Mouse (Mus musculus) lung, postnatal 0 days (tissue): ENCODE results near the gene Aqp3. TPM values are rescaled to one million over a fixed set of nuclear protein-coding genes. Genes with fewer than 3 reads are reported as not detected.

ENCODE experiments used
- ATAC-seq: fragments of 200-750 bp; cut with Nextera tagmentation; 2 replicates; pipeline ENCODE4 v1.8.0; 2017; ENCODE audit warnings: moderate library complexity
- DNase-seq: peaks from one replicate; pipeline ENCODE4 v3.0.0-alpha.2; 2016; ENCODE audit warnings: low spot score
- H3K27ac ChIP-seq: fragments of 300-500 bp; sonication (generic); 2 replicates; pipeline ENCODE4 v1.5.1; 2014; ENCODE audit warnings: antibody characterized with exemption, mild to moderate bottlenecking, low read length, mixed read lengths
- H3K27me3 ChIP-seq: fragments of 300-500 bp; sonication (generic); replicated peaks from 2 replicates; pipeline ENCODE4 v1.6.1; 2014; ENCODE audit warnings: low read length, mixed read lengths; ENCODE audit not compliant: insufficient read depth
- H3K36me3 ChIP-seq: fragments of 300-500 bp; sonication (generic); 2 replicates; pipeline ENCODE4 v1.6.1; 2014; ENCODE audit warnings: low read length, mixed read lengths; ENCODE audit not compliant: insufficient read depth
- H3K4me1 ChIP-seq: fragments of 300-500 bp; sonication (generic); 2 replicates; pipeline ENCODE4 v1.6.1; 2014; ENCODE audit warnings: antibody characterized with exemption, low read depth, low read length, mixed read lengths; ENCODE audit not compliant: insufficient read depth
- H3K4me2 ChIP-seq: fragments of 300-500 bp; sonication (generic); replicated peaks from 2 replicates; pipeline ENCODE4 v1.6.1; 2014; ENCODE audit warnings: low read depth, mild to moderate bottlenecking, low read length, moderate library complexity, mixed read lengths
- H3K4me3 ChIP-seq: fragments of 300-500 bp; sonication (generic); 2 replicates; pipeline ENCODE4 v1.5.1; 2014; ENCODE audit warnings: low read depth, low read length
- H3K9ac ChIP-seq: fragments of 300-500 bp; sonication (generic); replicated peaks from 2 replicates; pipeline ENCODE4 v1.6.1; 2014; ENCODE audit warnings: low read depth, mild to moderate bottlenecking
- H3K9me3 ChIP-seq: fragments of 300-500 bp; sonication (generic); 2 replicates; pipeline ENCODE4 v1.6.1; 2016; ENCODE audit warnings: low read length, mixed read lengths
- CTCF ChIP-seq: IDR thresholded peaks from 2 replicates; pipeline ENCODE4 v1.5.1; 2016; ENCODE audit warnings: antibody characterized with exemption, mild to moderate bottlenecking
- EP300 ChIP-seq: IDR thresholded peaks from 2 replicates; pipeline ENCODE4 v1.6.1; 2016; ENCODE audit warnings: antibody characterized with exemption, mild to moderate bottlenecking, control low read depth
- WGBS: fragments of 180-500 bp; shearing (Covaris S2); extraction: QIAGEN DNeasy Blood & Tissue Kit; methylation state at CpG from one replicate; pipeline ENCODE4 v1.1.7; 2014; 5-methylcytosine and 5-hydroxymethylcytosine counted together
- polyA plus RNA-seq: library from polyadenylated mRNA; unstranded; fragments of >200 nt; fragmentation: Nextera tagmentation; extraction: Ambion mirVana; gene quantifications from 2 replicates; pipeline ENCODE4 v1.2.1, GENCODE M21; 2015

Gene Aqp3
- polyA plus RNA-seq, 1 experiment from 2014 or later: 8.7 TPM

GRCm38 (mm10) chr4:41118706-41119292, 20.8 kb upstream of the Aqp3 start:
- H3K9me3 ChIP-seq: no peaks in the 10 kb centered on the region
- H3K4me3 ChIP-seq: no peak overlapping the region
- 72% methylated on average over 11 of the region's 11 CpGs for WGBS
- H3K27me3 ChIP-seq: no peaks in the 10 kb centered on the region
- peaks cover 65% of the 10 kb centered on the region for H3K36me3 ChIP-seq
- TF ChIP-seq EP300 (no peak), CTCF (peak; percentile 92)
- no peak overlapping the region for H3K9ac ChIP-seq
- H3K4me2 ChIP-seq: no peak overlapping the region
- no peaks in the 10 kb centered on the region for H3K4me1 ChIP-seq
- ATAC-seq: peak; percentile 53
- DNase-seq: peak; percentile 67
- no peak overlapping the region for H3K27ac ChIP-seq

- Histone ChIP-seq H3K9ac (no peak overlapping the region), H3K4me3 (no peak overlapping the region), H3K4me1 (no peaks in the 10 kb centered on the region), H3K27ac (no peak overlapping the region), H3K4me2 (no peak overlapping the region), H3K9me3 (no peaks in the 10 kb centered on the region), H3K36me3 (peaks cover 60% of the 10 kb centered on the region), H3K27me3 (no peaks in the 10 kb centered on the region)
- no peak for ATAC-seq
- TF ChIP-seq EP300: no peak
- TF ChIP-seq CTCF: no peak
- DNase-seq: no peak
- 73% methylated on average over 3 of the region's 3 CpGs for WGBS
These were observed 18.8 kb upstream of the Aqp3 start for GRCm38 (mm10) chr4:41116817-41117216.

GRCm38 (mm10) chr4:41115793-41116192, 17.8 kb upstream of the Aqp3 start:
- no peak for DNase-seq
- no peak for ATAC-seq
- Histone ChIP-seq H3K4me1 (no peaks in the 10 kb centered on the region), H3K4me2 (no peak overlapping the region), H3K27me3 (no peaks in the 10 kb centered on the region), H3K9ac (no peak overlapping the region), H3K9me3 (no peaks in the 10 kb centered on the region), H3K27ac (no peak overlapping the region), H3K4me3 (no peak overlapping the region), H3K36me3 (peaks cover 49% of the 10 kb centered on the region)
- WGBS: 93% methylated on average over 15 of the region's 15 CpGs
- TF ChIP-seq EP300 (no peak), CTCF (no peak)

- TF ChIP-seq CTCF (no peak), EP300 (no peak)
- no peak for ATAC-seq
- Histone ChIP-seq H3K4me3 (no peak overlapping the region), H3K4me1 (no peaks in the 10 kb centered on the region), H3K4me2 (no peak overlapping the region), H3K9ac (no peak overlapping the region), H3K27ac (no peak overlapping the region), H3K27me3 (no peaks in the 10 kb centered on the region), H3K36me3 (peaks cover 46% of the 10 kb centered on the region), H3K9me3 (no peaks in the 10 kb centered on the region)
- DNase-seq: no peak
- WGBS: 83% methylated on average over 6 of the region's 6 CpGs
These were observed 17.1 kb upstream of the Aqp3 start for GRCm38 (mm10) chr4:41115074-41115473.

- no peak overlapping the region for H3K27ac ChIP-seq
These were observed 16.5 kb upstream of the Aqp3 start for GRCm38 (mm10) chr4:41114358-41115070.

GRCm38 (mm10) chr4:41108717-41109425, 10.9 kb upstream of the Aqp3 start:
- Histone ChIP-seq H3K4me1 (no peaks in the 10 kb centered on the region), H3K4me3 (no peak overlapping the region), H3K36me3 (no peaks in the 10 kb centered on the region), H3K9ac (no peak overlapping the region), H3K9me3 (no peaks in the 10 kb centered on the region), H3K27me3 (no peaks in the 10 kb centered on the region), H3K4me2 (no peak overlapping the region), H3K27ac (no peak overlapping the region)
- DNase-seq: no peak
- TF ChIP-seq EP300 (no peak), CTCF (no peak)
- no peak for ATAC-seq
- 63% methylated on average over 10 of the region's 10 CpGs for WGBS

More at GRCm38 (mm10) chr4:41114358-41115070, 16.5 kb upstream of the Aqp3 start:
- ATAC-seq: no peak
- 91% methylated on average over 9 of the region's 9 CpGs for WGBS
- no peak for DNase-seq
- H3K9me3 ChIP-seq: no peaks in the 10 kb centered on the region
- TF ChIP-seq CTCF: no peak
- TF ChIP-seq EP300: no peak
- H3K4me2 ChIP-seq: no peak overlapping the region
- H3K9ac ChIP-seq: no peak overlapping the region
- peaks cover 40% of the 10 kb centered on the region for H3K36me3 ChIP-seq
- no peak overlapping the region for H3K4me3 ChIP-seq
- H3K27me3 ChIP-seq: no peaks in the 10 kb centered on the region
- no peaks in the 10 kb centered on the region for H3K4me1 ChIP-seq
